Mouse (Mus musculus): ENCODE data around the gene Stac2.

The Stac2 gene

DNA sequence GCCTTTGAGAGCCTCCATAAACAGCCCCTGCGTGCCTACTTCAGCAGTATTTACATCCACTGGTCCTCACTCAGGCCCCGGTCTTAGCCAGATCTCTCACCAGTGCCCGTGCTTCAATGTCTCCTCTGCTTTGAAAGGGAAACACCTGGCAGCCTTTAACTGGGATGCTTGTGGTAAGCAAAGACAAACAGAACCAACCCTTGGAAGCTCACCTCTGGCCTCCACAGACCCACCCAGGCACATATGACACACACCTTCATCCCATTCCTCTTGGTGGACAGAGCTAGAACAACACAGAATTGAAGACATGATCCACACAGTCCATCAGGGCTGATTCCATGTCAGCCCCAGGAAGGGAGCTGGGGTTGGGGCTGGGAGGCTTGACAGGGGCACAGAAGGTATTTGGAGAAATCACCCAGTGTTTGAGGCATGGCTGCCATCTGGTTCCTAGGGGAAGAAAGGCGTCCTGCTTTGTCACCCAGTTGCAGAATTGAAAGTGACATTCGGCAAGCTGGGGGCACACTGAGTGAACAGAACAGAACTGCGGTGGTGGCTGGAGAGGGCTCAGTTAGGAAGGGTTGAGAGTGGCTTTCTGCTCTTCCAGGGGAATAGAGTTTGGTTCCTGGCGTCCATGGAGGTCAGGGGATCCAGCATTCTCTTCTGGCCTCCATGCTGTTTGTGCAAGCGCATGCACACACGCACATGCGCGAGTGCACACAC is 55.0 kb downstream of the Stac2 start:
- DNase-seq (ENCODE audit: low spot score in 2 of 2), result no peak

DNA sequence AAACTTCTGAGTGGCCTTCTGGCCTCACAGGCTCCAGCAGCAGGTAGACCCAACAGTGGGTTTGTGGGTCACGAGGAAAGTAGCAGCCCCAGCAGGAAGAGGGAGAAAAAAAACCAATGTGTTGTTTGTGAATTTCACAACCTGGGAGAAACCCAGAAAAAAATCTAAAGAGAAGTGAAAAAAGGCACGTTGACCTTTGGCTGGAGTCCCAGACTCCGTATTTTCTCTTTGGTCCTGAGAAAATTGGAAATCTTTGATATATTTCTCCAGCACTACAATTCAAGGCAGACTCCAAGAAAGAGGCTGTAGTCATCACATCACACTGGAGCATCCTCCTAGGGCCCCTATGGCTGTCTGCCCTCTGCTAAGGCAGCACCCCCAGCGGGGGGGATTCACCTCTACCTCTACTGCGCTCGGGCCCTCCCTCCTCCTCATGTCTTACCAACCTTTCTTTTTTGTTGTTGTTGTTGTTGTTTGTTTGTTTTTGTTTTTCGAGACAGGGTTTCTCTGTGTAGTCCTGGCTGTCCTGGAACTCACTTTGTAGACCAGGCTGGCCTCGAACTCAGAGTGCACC is 55.8 kb downstream of the Stac2 start:
- DNase-seq (ENCODE audit: low spot score in 2 of 2), result no peak

DNA sequence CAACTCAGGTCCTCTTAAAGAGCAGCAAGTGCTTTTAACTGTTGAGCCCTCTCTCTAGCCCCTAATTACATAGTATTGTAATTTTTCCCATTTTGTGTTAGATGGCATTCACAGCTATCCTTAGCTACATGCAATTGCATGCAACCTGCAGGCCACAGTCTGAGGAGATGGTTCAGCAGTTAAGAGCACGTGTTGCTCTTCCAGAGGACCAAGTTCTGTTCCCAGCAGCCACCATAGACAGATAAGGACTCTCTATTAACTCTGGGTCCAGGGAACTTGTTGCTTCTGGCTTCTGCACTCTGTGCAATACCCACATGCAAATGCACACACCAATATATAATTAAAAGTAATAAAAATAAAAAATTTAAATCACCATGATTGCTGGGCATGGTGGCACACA is 56.6 kb downstream of the Stac2 start:
- DNase-seq (ENCODE audit: low spot score in 2 of 2), result no peak

DNA sequence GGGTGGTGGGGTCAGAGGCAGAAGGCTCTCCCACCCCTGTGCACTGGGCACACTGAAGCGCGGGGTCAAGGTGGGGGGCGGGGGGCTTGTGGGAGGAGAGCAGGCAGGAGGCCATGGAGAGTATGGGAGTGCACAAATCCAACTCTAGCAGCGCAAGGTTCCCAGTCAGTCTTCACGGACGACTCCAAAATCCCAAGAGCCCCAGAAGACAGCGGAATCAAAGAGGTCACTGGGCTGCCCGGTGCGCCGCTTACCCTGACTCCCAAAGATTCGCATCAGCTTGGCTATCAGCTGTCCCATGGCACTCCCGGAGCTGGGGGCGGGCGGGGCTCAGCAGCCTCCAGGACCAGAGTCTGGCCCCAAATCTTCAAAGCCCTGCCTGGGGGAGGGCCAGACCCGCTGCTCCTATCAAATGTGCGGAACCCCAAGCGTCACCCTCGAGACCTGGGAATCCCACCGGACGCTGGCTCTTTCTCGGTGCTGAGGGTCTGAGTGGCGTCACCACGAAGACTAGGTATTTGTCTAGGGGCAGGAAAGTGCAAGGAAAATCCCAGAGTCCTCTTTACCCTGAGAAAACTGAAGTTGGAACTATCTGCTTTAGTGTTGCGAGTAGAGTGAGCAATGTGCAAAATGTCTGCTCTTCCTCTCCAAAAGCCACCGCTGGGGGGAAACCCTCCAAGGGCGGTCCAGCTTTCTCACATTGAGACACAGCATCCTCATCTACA is 57.5 kb downstream of the Stac2 start, which contains the start of gene Arl5c:
TSS of gene Arl5c (minus strand) at position 618 of the 725 bp plus-strand sequence.
- no peak for DNase-seq (ENCODE audit: low spot score in 2 of 2)

DNA sequence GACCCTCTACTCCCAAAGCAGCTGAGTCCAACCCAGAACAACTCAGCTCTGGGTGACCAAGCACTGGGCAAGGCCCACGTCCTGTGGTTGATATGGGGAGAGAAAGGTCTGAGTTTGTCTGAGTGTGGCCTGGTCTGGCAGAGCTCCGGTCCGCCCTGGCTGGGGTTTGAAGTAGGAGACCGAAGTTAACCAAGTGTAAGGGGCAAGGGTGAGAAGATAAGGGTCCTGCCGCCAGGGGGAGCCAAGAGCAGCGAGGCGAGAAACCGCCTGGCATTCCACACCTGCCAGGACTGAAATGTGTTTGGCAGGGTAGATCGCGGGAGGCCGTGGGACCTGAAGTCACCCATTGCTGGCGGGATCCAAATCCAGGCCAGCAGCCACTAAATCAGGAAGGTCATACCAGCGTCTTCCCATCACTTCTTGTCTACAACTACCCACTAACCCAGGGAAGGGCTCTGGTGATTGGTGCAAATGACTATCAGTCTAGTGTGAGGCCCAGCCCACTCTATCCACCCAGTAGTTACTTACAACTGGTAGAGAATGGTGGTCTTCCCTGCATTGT is 58.6 kb downstream of the Stac2 start:
- no peak for DNase-seq (ENCODE audit: low spot score in 2 of 2)

DNA sequence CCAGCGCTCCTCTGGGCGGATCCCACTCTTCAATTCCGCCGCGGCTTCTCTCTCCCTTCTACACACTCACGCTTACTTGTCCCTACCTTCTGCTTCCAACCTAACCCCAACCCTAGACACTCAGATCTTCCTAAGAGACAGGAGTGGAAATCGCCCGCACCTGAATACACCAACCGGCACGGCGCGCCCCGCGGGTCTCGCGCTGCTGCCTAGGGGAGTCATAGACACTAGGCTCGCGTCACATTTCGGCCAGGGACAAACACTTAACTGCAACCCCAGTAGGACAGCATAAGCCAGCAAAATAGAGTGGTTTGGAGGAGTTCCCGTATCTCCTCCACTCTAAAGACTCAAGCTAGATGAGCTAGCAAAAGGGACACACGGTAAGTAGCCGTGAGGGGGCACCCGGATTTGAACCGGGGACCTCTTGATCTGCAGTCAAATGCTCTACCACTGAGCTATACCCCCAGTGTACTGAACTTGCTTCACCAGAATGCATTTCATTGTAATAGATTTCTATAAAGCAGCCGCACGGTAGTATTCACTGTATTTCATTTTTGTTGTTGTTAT is 64.6 kb downstream of the Stac2 start:
- DNase-seq (ENCODE audit: low spot score in 2 of 2), result peak; percentile 84 to 87

DNA sequence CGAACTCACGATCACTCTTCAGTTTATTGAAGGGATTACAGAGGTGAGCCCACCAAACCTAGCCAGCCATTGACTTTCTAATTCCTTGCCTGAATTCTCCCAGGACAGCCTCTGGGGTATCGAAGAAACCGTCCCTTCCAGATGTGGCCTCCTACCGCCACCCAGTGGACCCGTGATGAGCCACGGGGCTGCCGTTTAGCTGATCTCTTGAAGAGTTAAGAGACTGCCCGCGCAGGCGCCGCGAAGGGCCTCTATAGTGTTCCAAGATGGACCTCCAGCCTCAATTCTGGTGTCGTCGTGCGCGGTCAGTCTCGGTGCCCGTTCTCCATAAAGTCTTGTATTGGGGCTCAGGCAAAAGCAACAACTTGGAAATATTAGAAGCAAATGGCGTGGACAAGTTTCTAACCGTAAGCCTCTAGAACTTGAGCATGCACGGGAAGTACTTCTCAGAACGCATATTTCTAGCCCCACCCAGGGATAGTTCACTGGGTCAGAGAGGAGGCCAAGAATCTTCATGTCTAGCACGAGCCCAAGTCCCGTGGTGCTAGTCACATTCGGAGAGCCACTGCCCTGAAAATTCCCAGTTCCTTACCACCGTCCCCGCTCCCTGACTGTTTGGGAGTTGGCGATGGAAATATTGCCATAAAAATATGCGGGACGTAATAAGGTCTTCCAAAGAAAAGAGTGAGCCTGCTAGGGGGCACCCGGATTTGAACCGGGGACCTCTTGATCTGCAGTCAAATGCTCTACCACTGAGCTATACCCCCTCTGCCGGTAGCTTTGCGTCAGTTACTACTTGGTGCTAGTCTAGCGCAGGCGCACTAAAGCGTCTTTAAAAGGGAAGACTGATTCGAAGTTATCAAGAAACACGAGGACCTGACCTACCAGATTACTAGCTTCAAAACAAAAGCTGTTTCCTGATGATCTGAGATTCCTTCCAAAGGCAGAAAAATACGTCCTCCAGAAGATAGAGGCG is 65.4 kb downstream of the Stac2 start:
- DNase-seq (ENCODE audit: low spot score in 2 of 2), result peak; percentile 93 to 94

DNA sequence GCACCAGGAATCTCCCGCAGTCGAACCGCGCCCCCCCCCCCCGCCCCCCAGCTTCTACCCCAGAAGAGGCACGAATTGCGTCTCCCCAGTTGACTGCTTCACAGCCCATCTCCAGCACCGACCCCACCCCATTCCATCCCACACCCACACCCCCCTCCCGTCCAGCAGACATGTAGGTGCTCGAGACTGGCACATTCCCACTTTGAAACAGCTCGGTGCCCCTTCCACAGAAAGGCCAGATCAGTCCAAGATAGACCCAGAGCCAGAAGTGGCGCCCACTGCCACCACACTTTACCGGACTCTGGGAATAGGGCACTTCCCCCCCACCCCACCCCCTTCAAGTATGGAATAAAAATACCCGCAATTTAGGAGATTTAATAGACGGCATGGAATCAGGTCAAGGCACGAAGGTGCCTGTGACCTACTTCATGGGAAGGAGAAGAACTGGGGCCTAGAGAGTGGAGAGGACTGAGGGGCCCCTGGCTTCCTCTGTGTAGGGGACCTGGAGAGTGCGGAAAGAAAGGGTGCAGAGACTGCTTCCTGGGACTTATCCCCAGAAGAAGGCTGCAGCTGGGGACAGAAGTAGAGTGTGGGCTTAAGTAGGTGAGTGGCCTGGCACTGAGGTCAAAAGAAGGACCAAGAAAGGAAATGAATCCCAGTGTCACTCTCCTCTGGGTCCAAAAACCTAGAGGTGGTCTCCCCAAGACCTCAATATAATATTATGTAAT is 66.4 kb downstream of the Stac2 start:
- DNase-seq (ENCODE audit: low spot score in 2 of 2), result no peak
